Mouse (Mus musculus): Measurements from ENCODE around the gene Ap5b1. TPM values are rescaled to one million over a fixed set of nuclear protein-coding genes. Genes with fewer than 3 reads are reported as not detected.

Ap5b1 gene
- polyA plus RNA-seq, 1 experiment from 2014 or later = 11.5 TPM

Other genes starting within 250 kb of the Ap5b1 start
- gene Catsper1, start 232.3 kb upstream of the Ap5b1 start, polyA plus RNA-seq (2015; fragmentation: Nextera tagmentation; extraction: Ambion mirVana) = not detected in 2 replicates
- 0.58 TPM in 1 of 2 replicates, not detected in the other for gene Cst6, start 218.5 kb upstream of the Ap5b1 start, polyA plus RNA-seq (2015; fragmentation: Nextera tagmentation; extraction: Ambion mirVana)
- 61.7 and 62.2 TPM in 2 replicates for gene Eif1ad, start 201.3 kb upstream of the Ap5b1 start, polyA plus RNA-seq (2015; fragmentation: Nextera tagmentation; extraction: Ambion mirVana)
- gene Banf1, start 200.9 kb upstream of the Ap5b1 start, polyA plus RNA-seq (2015; fragmentation: Nextera tagmentation; extraction: Ambion mirVana) = 453 and 487 TPM in 2 replicates
- gene Sart1, start 179.3 kb upstream of the Ap5b1 start, polyA plus RNA-seq (2015; fragmentation: Nextera tagmentation; extraction: Ambion mirVana) = 75.3 and 92.2 TPM in 2 replicates
- 0.41 TPM in 1 of 2 replicates, not detected in the other for gene Tsga10ip, start 165.5 kb upstream of the Ap5b1 start, polyA plus RNA-seq (2015; fragmentation: Nextera tagmentation; extraction: Ambion mirVana)
- gene Drap1, start 143.0 kb upstream of the Ap5b1 start, polyA plus RNA-seq (2015; fragmentation: Nextera tagmentation; extraction: Ambion mirVana) = 226 and 236 TPM in 2 replicates
- 24.0 and 50.8 TPM in 2 replicates for gene AI837181, start 142.9 kb upstream of the Ap5b1 start, polyA plus RNA-seq (2015; fragmentation: Nextera tagmentation; extraction: Ambion mirVana)
- gene Fosl1, start 120.5 kb upstream of the Ap5b1 start, polyA plus RNA-seq (2015; fragmentation: Nextera tagmentation; extraction: Ambion mirVana) = 0.54 TPM in 1 of 2 replicates, not detected in the other
- gene Ccdc85b, start 110.1 kb upstream of the Ap5b1 start, polyA plus RNA-seq (2015; fragmentation: Nextera tagmentation; extraction: Ambion mirVana) = 7.8 and 8.6 TPM in 2 replicates
- gene Fibp, start 107.4 kb upstream of the Ap5b1 start, polyA plus RNA-seq (2015; fragmentation: Nextera tagmentation; extraction: Ambion mirVana) = 129 and 138 TPM in 2 replicates
- gene Ctsw, start 99.5 kb upstream of the Ap5b1 start, polyA plus RNA-seq (2015; fragmentation: Nextera tagmentation; extraction: Ambion mirVana) = 1.9 and 2.1 TPM in 2 replicates
- 197 and 208 TPM in 2 replicates for gene Efemp2, start 94.1 kb upstream of the Ap5b1 start, polyA plus RNA-seq (2015; fragmentation: Nextera tagmentation; extraction: Ambion mirVana)
- 44.2 and 50.5 TPM in 2 replicates for gene Mus81, start 79.6 kb upstream of the Ap5b1 start, polyA plus RNA-seq (2015; fragmentation: Nextera tagmentation; extraction: Ambion mirVana)
- 2,772 and 2,914 TPM in 2 replicates for gene Cfl1, start 77.6 kb upstream of the Ap5b1 start, polyA plus RNA-seq (2015; fragmentation: Nextera tagmentation; extraction: Ambion mirVana)
- not detected in 2 replicates for gene 1700020D05Rik, start 64.2 kb upstream of the Ap5b1 start, polyA plus RNA-seq (2015; fragmentation: Nextera tagmentation; extraction: Ambion mirVana)
- gene Snx32, start 57.5 kb upstream of the Ap5b1 start, polyA plus RNA-seq (2015; fragmentation: Nextera tagmentation; extraction: Ambion mirVana) = 9.9 and 10.6 TPM in 2 replicates
- 17.2 and 18.9 TPM in 2 replicates for gene Ovol1, start 7.4 kb upstream of the Ap5b1 start, polyA plus RNA-seq (2015; fragmentation: Nextera tagmentation; extraction: Ambion mirVana)
- gene Rnaseh2c, start 33.8 kb downstream of the Ap5b1 start, polyA plus RNA-seq (2015; fragmentation: Nextera tagmentation; extraction: Ambion mirVana) = 133 and 146 TPM in 2 replicates
- 56.1 and 57.4 TPM in 2 replicates for gene Kat5, start 42.2 kb downstream of the Ap5b1 start, polyA plus RNA-seq (2015; fragmentation: Nextera tagmentation; extraction: Ambion mirVana)
- 56.9 and 58.3 TPM in 2 replicates for gene Rela, start 69.5 kb downstream of the Ap5b1 start, polyA plus RNA-seq (2015; fragmentation: Nextera tagmentation; extraction: Ambion mirVana)
- 37.1 and 39.6 TPM in 2 replicates for gene Sipa1, start 95.7 kb downstream of the Ap5b1 start, polyA plus RNA-seq (2015; fragmentation: Nextera tagmentation; extraction: Ambion mirVana)
- 41.5 and 43.8 TPM in 2 replicates for gene Map3k11, start 120.7 kb downstream of the Ap5b1 start, polyA plus RNA-seq (2015; fragmentation: Nextera tagmentation; extraction: Ambion mirVana)
- gene Pcnx3, start 120.9 kb downstream of the Ap5b1 start, polyA plus RNA-seq (2015; fragmentation: Nextera tagmentation; extraction: Ambion mirVana) = 27.0 and 28.1 TPM in 2 replicates
- 0.15 and 0.23 TPM in 2 replicates for gene Kcnk7, start 136.3 kb downstream of the Ap5b1 start, polyA plus RNA-seq (2015; fragmentation: Nextera tagmentation; extraction: Ambion mirVana)
- 19.5 and 25.0 TPM in 2 replicates for gene Ehbp1l1, start 158.3 kb downstream of the Ap5b1 start, polyA plus RNA-seq (2015; fragmentation: Nextera tagmentation; extraction: Ambion mirVana)
- 93.4 and 97.9 TPM in 2 replicates for gene Fam89b, start 161.6 kb downstream of the Ap5b1 start, polyA plus RNA-seq (2015; fragmentation: Nextera tagmentation; extraction: Ambion mirVana)
- gene Ltbp3, start 172.9 kb downstream of the Ap5b1 start, polyA plus RNA-seq (2015; fragmentation: Nextera tagmentation; extraction: Ambion mirVana) = 18.1 and 21.5 TPM in 2 replicates
- 82.9 and 85.3 TPM in 2 replicates for gene Scyl1, start 203.4 kb downstream of the Ap5b1 start, polyA plus RNA-seq (2015; fragmentation: Nextera tagmentation; extraction: Ambion mirVana)

Measured in kidney, embryonic 16.5 days (tissue).